Comparison of ENCODE assay signal across 13 mouse cellular contexts in genomic region chr2:31348373-31348772, GRCm38 (mm10). TPM values are rescaled to one million over a fixed set of nuclear protein-coding genes. Genes with fewer than 3 reads are reported as not detected.
DNase-seq lines count a peak whose midpoint lies in the region; ATAC-seq and TF ChIP-seq lines count a peak whose summit lies in the region.
"Had no signal": no experiment of that assay in that cellular context is flagged by ENCODE, and none has a peak within 500 bp of the region (broad histone marks: within the 10 kb centered on the region; RNA-seq: fewer than 3 reads in every experiment).

No protein-coding gene starts in this region.

- H3K27ac ChIP-seq in forebrain, postnatal 0 days (ENCODE audit: low read depth, low read length) = no peak overlapping the region
- H3K27ac ChIP-seq: hindbrain, embryonic 14.5 days; limb, embryonic 13.5 days had no signal

- WGBS in forebrain, postnatal 0 days = 49% methylated on average over 3 of the region's 3 CpGs

- H3K4me3 ChIP-seq in forebrain, postnatal 0 days (ENCODE audit: low read depth, low read length) = no peak overlapping the region
- H3K4me3 ChIP-seq: limb, embryonic 13.5 days had no signal

- no peaks in the 10 kb centered on the region for H3K36me3 ChIP-seq in forebrain, postnatal 0 days (ENCODE audit: insufficient read depth)
- H3K36me3 ChIP-seq: limb, embryonic 13.5 days had no signal

- H3K9me3 ChIP-seq in forebrain, postnatal 0 days (ENCODE audit: low read length) = no peaks in the 10 kb centered on the region
- H3K9me3 ChIP-seq: limb, embryonic 13.5 days had no signal

- peak; percentile 20 for DNase-seq in layer of hippocampus, adult 11-12 months (ENCODE audit: low spot score)
- DNase-seq in layer of hippocampus, postnatal 25 days (ENCODE audit: extremely low spot score in 1 of 2, low spot score in 1 of 2) = no peak
- peak; percentile 41 for DNase-seq in forebrain, postnatal 0 days
- DNase-seq in gastrocnemius, postnatal 25 days = peak; percentile 46
- peak; percentile 35 for DNase-seq in layer of hippocampus, adult 9-11 months
- no peak for DNase-seq in adrenal gland, postnatal 14 days
- DNase-seq in right cerebral cortex, postnatal 4 days = no peak
- DNase-seq: adrenal gland, postnatal 25 days; kidney, adult 8-10 months; lung, adult 18-20 months; thymus, postnatal 4 days had no signal

- no peaks in the 10 kb centered on the region for H3K27me3 ChIP-seq in forebrain, postnatal 0 days (ENCODE audit: insufficient read depth, low read length)

- TF ChIP-seq CTCF in forebrain, postnatal 0 days (IDR thresholded peaks at IDR 0.05; ENCODE audit: low read depth) = no peak

- H3K4me2 ChIP-seq in forebrain, postnatal 0 days (ENCODE audit: low read depth) = no peak overlapping the region
- H3K4me2 ChIP-seq: hindbrain, embryonic 14.5 days; limb, embryonic 13.5 days had no signal

- no peak overlapping the region for H3K9ac ChIP-seq in forebrain, postnatal 0 days
- H3K9ac ChIP-seq: hindbrain, embryonic 14.5 days; limb, embryonic 13.5 days had no signal

- no peaks in the 10 kb centered on the region for H3K4me1 ChIP-seq in forebrain, postnatal 0 days (ENCODE audit: insufficient read depth)
- H3K4me1 ChIP-seq: limb, embryonic 13.5 days had no signal

- ATAC-seq in forebrain, postnatal 0 days = peak; percentile 70

RNA-seq across cellular contexts. Expression of gene Hmcn2, which starts 34.2 kb away (rescaled TPM):
- total RNA-seq in layer of hippocampus, postnatal 25 days (2021) = under 1 TPM; 0.25 to 0.49 TPM
- total RNA-seq in forebrain, postnatal 0 days (2014; rRNA removed) = 0.23 and 0.24 TPM in 2 replicates
- 0.33 and 0.39 TPM in 2 replicates for polyA plus RNA-seq in forebrain, postnatal 0 days (2015; fragmentation: Nextera tagmentation; extraction: Ambion mirVana)
- total RNA-seq in gastrocnemius, postnatal 25 days (2021) = 10 to 100 TPM; 33.0 to 38.1 TPM
- total RNA-seq in adrenal gland, postnatal 14 days (2021) = 4.3 and 5.8 TPM in 2 replicates

Comparison
In these comparisons a context has a peak if more than half of its experiments do, and no peak if none do; other contexts are left out.
1. DNase-seq: peak in layer of hippocampus, adult 11-12 months (single experiment), forebrain, postnatal 0 days (single experiment), gastrocnemius, postnatal 25 days (single experiment) and layer of hippocampus, adult 9-11 months (single experiment); none in layer of hippocampus, postnatal 25 days (0 of 2), adrenal gland, postnatal 14 days (single experiment) and right cerebral cortex, postnatal 4 days (single experiment).